Mouse (Mus musculus) limb, embryonic 14.5 days (tissue): ENCODE data around the gene Rims3. TPM values are rescaled to one million over a fixed set of nuclear protein-coding genes. Genes with fewer than 3 reads are reported as not detected.

Source experiments
- ATAC-seq: fragments of 200-750 bp; cut with Nextera tagmentation; 2 replicates; pipeline ENCODE4 v1.8.0; 2017; ENCODE audit warnings: low read depth, moderate number of reproducible peaks, moderate TSS enrichment; ENCODE audit not compliant: low FRiP score
- DNase-seq: peaks from one replicate; pipeline ENCODE4 v3.0.0-alpha.2; 2015; ENCODE audit warnings: low spot score
- H3K27ac ChIP-seq: fragments of 300-500 bp; sonication (generic); replicated peaks from 2 replicates; pipeline ENCODE4 v1.5.1; 2014; ENCODE audit warnings: low read depth, mild to moderate bottlenecking, low read length, moderate library complexity, mixed read lengths
- H3K27me3 ChIP-seq: fragments of 300-500 bp; sonication (generic); 2 replicates; pipeline ENCODE4 v1.6.1; 2014; ENCODE audit warnings: low read length, mixed read lengths; ENCODE audit not compliant: control insufficient read depth, insufficient read depth
- H3K36me3 ChIP-seq: fragments of 300-500 bp; sonication (generic); 2 replicates; pipeline ENCODE4 v1.6.1; 2014; ENCODE audit warnings: mild to moderate bottlenecking, low read length, moderate library complexity, mixed read lengths; ENCODE audit not compliant: control insufficient read depth, insufficient read depth
- H3K4me1 ChIP-seq: fragments of 300-500 bp; sonication (generic); 2 replicates; pipeline ENCODE4 v1.6.1; 2014; ENCODE audit warnings: antibody characterized with exemption, low read length, mixed read lengths; ENCODE audit not compliant: control insufficient read depth, insufficient read depth
- H3K4me2 ChIP-seq: fragments of 300-500 bp; sonication (generic); replicated peaks from 2 replicates; pipeline ENCODE4 v1.6.1; 2014; ENCODE audit warnings: low read depth, mild to moderate bottlenecking, low read length, moderate library complexity; ENCODE audit not compliant: severe bottlenecking
- H3K4me3 ChIP-seq: fragments of 300-500 bp; sonication (generic); replicated peaks from 2 replicates; pipeline ENCODE4 v1.5.1; 2014; ENCODE audit warnings: low read length
- H3K9ac ChIP-seq: fragments of 300-500 bp; sonication (generic); 2 replicates; pipeline ENCODE4 v1.6.1; 2014; ENCODE audit warnings: mild to moderate bottlenecking, low read depth, low read length, moderate library complexity; ENCODE audit not compliant: severe bottlenecking
- H3K9me3 ChIP-seq: fragments of 300-500 bp; sonication (generic); 2 replicates; pipeline ENCODE4 v1.6.1; 2016; ENCODE audit warnings: low read length; ENCODE audit not compliant: control insufficient read depth
- POLR2A ChIP-seq: fragments of 200-500 bp; IDR thresholded peaks from 2 replicates; pipeline ENCODE4 v1.8.0; 2012; ENCODE audit warnings: inconsistent platforms, mild to moderate bottlenecking, moderate library complexity, borderline replicate concordance; ENCODE audit not compliant: insufficient read depth, insufficient read length; ENCODE audit errors: extremely low read depth
- WGBS: fragments of 180-500 bp; shearing (Covaris S2); extraction: QIAGEN DNeasy Blood & Tissue Kit; methylation state at CpG from one replicate; pipeline ENCODE4 v1.1.7; 2014; 5-methylcytosine and 5-hydroxymethylcytosine counted together
- polyA plus RNA-seq, 2 experiments: library from polyadenylated mRNA; depleted of rRNA in 1 of 2; stranded (reverse) in 1 of 2; unstranded in 1 of 2; fragments of >200 nt; fragmentation: Nextera tagmentation in 1 of 2; extraction: Ambion mirVana in 1 of 2; gene quantifications; 2 replicates each; pipeline versions ENCODE4 v1.2.1 to v1.2.3; 2012 to 2014

Gene Rims3
- polyA plus RNA-seq (2012; rRNA removed): 0.75 and 0.77 TPM in 2 replicates
- 0.55 and 0.57 TPM in 2 replicates for polyA plus RNA-seq (2014; fragmentation: Nextera tagmentation; extraction: Ambion mirVana)

DNA sequence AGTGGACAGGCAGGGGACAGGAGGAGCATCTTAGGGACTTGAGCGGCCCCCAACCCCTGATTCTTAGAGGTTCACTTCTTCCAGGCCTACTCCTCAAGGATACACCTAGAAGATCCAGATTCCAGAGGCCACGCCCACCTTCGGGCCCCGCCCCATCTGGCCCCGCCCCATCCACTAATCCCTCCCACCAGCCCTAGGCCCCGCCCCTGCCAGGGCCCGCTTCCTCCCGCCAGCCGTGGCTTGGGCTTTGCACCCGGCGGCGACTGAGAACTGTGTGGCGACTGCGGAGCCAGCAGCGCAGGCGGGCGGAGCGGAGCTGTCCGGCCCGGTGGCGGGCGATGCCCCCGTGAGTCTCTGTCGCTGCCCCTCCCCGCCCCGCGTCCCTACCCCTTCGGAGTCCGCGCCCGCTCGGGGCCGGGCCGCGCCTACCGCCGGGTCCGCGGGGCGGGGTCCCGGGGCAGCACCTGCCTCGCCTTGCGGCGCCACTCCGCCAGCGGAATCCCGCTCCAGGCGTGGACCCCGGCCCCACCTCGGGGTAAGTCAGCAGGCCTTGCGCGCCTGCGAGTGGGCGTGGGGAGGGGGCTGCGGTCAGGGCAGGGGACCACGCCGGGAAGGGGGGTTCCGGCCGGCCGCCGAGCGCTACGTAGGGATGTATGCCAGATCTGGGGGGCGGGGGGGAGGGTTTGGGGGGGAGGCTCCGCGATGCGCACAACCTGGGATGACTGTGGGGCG, at the start of gene Rims3:
TSS of gene Rims3 (plus strand) at position 229 of the 732 bp plus-strand sequence.
- 1% methylated on average over 29 of the region's 68 CpGs for WGBS
- Histone ChIP-seq H3K9ac (no peak within 1 kb of the TSS), H3K27me3 (peaks cover 24% of the 10 kb centered on the region; the same call in 1 of the 2 replicates), H3K4me1 (no peaks in the 10 kb centered on the region), H3K9me3 (0 out of 2 replicates have a peak, but pooled peaks cover 3% of the 10 kb centered on the region), H3K36me3 (no peaks in the 10 kb centered on the region), H3K4me2 (peak within 1 kb of the TSS; percentile 92), H3K27ac (no peak within 1 kb of the TSS), H3K4me3 (peak within 1 kb of the TSS; percentile 50)
- ATAC-seq (peak; percentile 53), DNase-seq (no peak)
- no peak for TF ChIP-seq POLR2A

DNA sequence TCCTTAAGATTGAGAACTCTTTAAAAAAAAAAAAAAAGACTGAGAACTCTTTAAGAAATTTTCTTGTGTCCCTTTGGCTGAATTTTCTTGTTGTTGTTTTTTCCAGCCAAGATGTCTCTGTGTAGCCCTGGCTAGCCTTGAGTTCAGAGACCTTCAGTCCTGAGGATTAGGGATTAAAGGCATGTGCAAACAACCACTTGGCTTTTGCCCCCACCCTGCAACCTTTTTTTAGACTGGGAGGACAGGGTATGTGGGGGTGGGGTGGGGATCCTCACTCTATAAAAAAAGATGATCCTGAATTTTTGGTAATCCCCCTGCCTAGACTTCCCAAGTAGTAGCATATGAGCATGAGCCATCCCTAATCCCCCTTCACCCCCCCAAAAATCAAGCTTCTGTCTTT, 48.8 kb upstream of the Rims3 start:
- no peak overlapping the region for H3K27ac ChIP-seq
- no peak overlapping the region for H3K4me2 ChIP-seq
- DNase-seq (no peak), ATAC-seq (no peak)
- H3K27me3 ChIP-seq: no peaks in the 10 kb centered on the region
- H3K9ac ChIP-seq: no peak overlapping the region
- H3K4me1 ChIP-seq: no peaks in the 10 kb centered on the region
- H3K9me3 ChIP-seq: no peaks in the 10 kb centered on the region
- no peak overlapping the region for H3K4me3 ChIP-seq
- TF ChIP-seq POLR2A: no peak
- no peaks in the 10 kb centered on the region for H3K36me3 ChIP-seq

DNA sequence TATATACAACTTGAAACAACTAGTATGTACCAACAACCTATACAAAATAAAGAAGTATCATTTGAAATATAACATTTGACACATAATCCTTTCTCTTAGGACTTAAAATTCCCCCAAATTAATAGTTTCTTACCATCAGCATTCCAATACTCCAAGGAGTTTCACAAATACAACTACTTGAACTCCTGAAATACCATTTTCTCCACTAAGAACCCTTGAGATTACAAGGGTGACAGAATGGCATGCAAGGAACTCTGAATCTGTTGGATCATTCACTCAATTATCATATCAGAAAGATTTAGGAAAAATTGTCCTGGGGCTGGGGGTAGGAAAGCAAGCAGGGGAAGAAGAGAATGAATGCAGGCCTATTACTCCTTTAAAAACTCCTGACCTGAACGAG, 40.9 kb upstream of the Rims3 start:
- DNase-seq (no peak), ATAC-seq (no peak)
- Histone ChIP-seq H3K27me3 (no peaks in the 10 kb centered on the region), H3K27ac (0 out of 2 replicates have a peak overlapping the region, but pooled peaks have one; percentile 81), H3K36me3 (no peaks in the 10 kb centered on the region), H3K4me2 (peak overlapping the region; percentile 75), H3K4me3 (peak overlapping the region; percentile 59), H3K9me3 (no peaks in the 10 kb centered on the region), H3K4me1 (peaks cover 20% of the 10 kb centered on the region), H3K9ac (peak overlapping the region; percentile 70)
- no peak for TF ChIP-seq POLR2A
- WGBS: 13% methylated on average over 1 of the region's 1 CpGs

DNA sequence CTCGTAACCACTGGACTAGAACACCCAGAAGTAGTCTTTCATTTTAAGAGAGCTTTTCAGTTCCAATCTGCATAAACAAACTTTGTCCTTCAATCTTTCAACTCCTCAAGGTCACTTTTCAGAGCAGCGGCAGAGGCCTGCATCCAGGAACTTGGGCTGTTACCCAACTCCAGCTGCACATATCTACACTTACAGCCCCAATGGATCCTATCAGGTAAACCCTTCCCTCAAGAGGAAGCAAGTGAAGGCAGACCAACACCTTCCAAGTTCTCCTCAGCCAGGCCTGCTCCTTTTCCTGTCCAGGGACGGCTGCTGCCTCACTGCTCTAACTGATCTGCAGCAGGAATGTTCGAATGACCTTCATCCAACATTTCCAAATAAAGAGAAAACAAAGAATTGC, 40.4 kb upstream of the Rims3 start:
- no peak for ATAC-seq
- no peaks in the 10 kb centered on the region for H3K36me3 ChIP-seq
- peak overlapping the region; percentile 75 for H3K4me2 ChIP-seq
- peaks cover 20% of the 10 kb centered on the region for H3K4me1 ChIP-seq
- no peak for DNase-seq
- 26% methylated on average over 4 of the region's 4 CpGs for WGBS
- peak overlapping the region; percentile 70 for H3K9ac ChIP-seq
- TF ChIP-seq POLR2A: no peak
- H3K9me3 ChIP-seq: no peaks in the 10 kb centered on the region
- H3K27me3 ChIP-seq: no peaks in the 10 kb centered on the region
- H3K27ac ChIP-seq: peak overlapping the region; percentile 81
- H3K4me3 ChIP-seq: peak overlapping the region; percentile 59

DNA sequence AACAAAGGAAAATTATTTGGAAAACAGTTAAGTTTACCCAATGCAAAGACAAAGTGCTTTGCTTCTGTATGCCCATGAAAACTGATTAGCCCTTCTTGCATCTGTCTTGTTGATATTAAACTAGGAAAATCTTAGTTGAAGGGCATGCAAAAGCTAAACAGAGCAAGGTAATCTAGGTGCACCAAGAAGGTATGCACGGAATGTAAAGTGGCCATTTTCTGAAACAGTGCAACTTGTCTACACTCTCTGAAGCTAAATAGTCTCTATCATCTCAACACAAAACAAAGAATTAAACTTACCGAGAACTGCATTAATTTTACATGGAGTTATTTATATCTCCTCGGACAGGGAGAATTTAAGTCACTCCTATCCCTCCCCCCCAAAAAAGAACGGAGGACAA, 39.5 kb upstream of the Rims3 start:
- Histone ChIP-seq H3K4me2 (peak overlapping the region; percentile 75), H3K4me1 (peaks cover 20% of the 10 kb centered on the region), H3K27ac (peak overlapping the region; percentile 81), H3K36me3 (no peaks in the 10 kb centered on the region), H3K4me3 (peak overlapping the region; percentile 59), H3K9me3 (no peaks in the 10 kb centered on the region), H3K9ac (peak overlapping the region; percentile 70), H3K27me3 (no peaks in the 10 kb centered on the region)
- WGBS: 16% methylated on average over 4 of the region's 4 CpGs
- peak; percentile 27; the same call in 1 of the 2 replicates for ATAC-seq
- no peak for DNase-seq
- no peak for TF ChIP-seq POLR2A
